Mouse (Mus musculus) cerebellum, adult 2 months (tissue): ENCODE measurements around the gene Plekha8. TPM values are rescaled to one million over a fixed set of nuclear protein-coding genes. Genes with fewer than 3 reads are reported as not detected.

Source experiments
- DNase-seq, 2 experiments: peaks; one replicate each; pipeline ENCODE4 v3.0.0; 2021
- H3K27ac ChIP-seq: fragments of 200-500 bp; 2 replicates; pipeline ENCODE4 v1.5.1; 2012; ENCODE audit warnings: low read length, control low read depth, inconsistent platforms; ENCODE audit not compliant: insufficient read depth
- H3K27me3 ChIP-seq: fragments of 200-500 bp; 2 replicates; pipeline ENCODE4 v1.6.1; 2012; ENCODE audit warnings: inconsistent platforms, mild to moderate bottlenecking, low read length, moderate library complexity; ENCODE audit not compliant: control insufficient read depth, insufficient read depth
- H3K4me1 ChIP-seq: fragments of 200-500 bp; 2 replicates; pipeline ENCODE4 v1.6.1; 2011; ENCODE audit warnings: low read length; ENCODE audit not compliant: control insufficient read depth, insufficient read depth
- H3K4me3 ChIP-seq: fragments of 200-500 bp; replicated peaks from 2 replicates; pipeline ENCODE3; 2011; ENCODE audit warnings: mild to moderate bottlenecking, low read depth, low read length, control low read depth; ENCODE audit not compliant: insufficient read depth
- CTCF ChIP-seq: fragments of 200-500 bp; IDR thresholded peaks from 2 replicates; pipeline ENCODE4 v1.5.1; 2011; ENCODE audit warnings: low read depth, mild to moderate bottlenecking, control low read depth, low read length, moderate library complexity, borderline replicate concordance; ENCODE audit not compliant: insufficient read depth
- POLR2A ChIP-seq: fragments of 200-500 bp; IDR thresholded peaks from 2 replicates; pipeline ENCODE4 v1.6.1; 2011; ENCODE audit warnings: low read length, control low read depth, borderline replicate concordance; ENCODE audit not compliant: insufficient read depth
- WGBS: fragments of 180-500 bp; shearing (Covaris S2); methylation state at CpG from one replicate; pipeline ENCODE4 v1.1.7; 2018; 5-methylcytosine and 5-hydroxymethylcytosine counted together
- polyA plus RNA-seq: library from polyadenylated mRNA; depleted of rRNA; stranded (reverse); fragments of >200 nt; gene quantifications from 2 replicates; pipeline ENCODE4 v1.2.3, GENCODE M21; 2012; rRNA removed

Gene Plekha8
- polyA plus RNA-seq, 1 experiment: 12.1 TPM

DNA sequence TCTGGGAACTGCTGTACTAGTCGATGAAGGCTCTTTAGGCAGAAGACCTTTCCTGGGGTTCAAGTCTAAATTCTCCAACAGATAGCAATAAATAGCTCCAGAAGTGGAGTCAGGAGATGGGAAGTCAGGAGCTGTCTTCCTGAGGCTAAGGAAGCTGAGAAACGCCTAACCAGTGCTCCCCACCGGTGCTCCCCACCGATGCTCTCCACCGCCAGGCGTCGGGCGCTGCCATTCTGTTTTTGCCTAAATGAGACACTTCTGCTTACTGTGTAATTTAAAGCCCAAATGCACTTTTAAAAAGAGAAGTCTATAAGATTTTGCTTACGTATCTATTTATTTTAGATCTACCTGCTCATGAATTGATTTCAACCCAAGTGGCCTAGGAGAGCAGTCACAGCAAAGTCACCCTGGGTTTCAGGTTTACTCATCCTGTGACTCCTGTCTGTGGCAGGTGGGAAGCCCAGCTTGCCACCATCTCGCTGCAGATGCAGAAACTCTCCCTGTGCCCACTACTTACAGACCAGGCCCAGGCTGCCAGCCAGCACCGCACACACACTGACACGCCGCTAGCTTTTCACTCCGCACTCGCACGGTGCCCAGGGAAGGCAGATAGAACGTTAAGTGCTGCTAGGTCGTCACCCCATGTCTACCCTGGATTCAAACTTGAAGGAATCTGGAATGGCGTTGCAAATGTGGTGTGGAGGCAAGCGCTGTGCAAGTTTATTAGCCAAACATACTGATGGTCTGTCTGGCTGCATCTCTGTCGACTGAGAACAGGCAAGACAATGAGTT lies 92.2 kb downstream of the Plekha8 start:
- H3K4me1 ChIP-seq: peaks cover 14% of the 10 kb centered on the region
- no peak overlapping the region for H3K27ac ChIP-seq
- H3K4me3 ChIP-seq: no peak overlapping the region
- H3K27me3 ChIP-seq: no peaks in the 10 kb centered on the region
- no peak for DNase-seq
- TF ChIP-seq CTCF (no peak), POLR2A (no peak)
- WGBS: 80% methylated on average over 21 of the region's 21 CpGs

DNA sequence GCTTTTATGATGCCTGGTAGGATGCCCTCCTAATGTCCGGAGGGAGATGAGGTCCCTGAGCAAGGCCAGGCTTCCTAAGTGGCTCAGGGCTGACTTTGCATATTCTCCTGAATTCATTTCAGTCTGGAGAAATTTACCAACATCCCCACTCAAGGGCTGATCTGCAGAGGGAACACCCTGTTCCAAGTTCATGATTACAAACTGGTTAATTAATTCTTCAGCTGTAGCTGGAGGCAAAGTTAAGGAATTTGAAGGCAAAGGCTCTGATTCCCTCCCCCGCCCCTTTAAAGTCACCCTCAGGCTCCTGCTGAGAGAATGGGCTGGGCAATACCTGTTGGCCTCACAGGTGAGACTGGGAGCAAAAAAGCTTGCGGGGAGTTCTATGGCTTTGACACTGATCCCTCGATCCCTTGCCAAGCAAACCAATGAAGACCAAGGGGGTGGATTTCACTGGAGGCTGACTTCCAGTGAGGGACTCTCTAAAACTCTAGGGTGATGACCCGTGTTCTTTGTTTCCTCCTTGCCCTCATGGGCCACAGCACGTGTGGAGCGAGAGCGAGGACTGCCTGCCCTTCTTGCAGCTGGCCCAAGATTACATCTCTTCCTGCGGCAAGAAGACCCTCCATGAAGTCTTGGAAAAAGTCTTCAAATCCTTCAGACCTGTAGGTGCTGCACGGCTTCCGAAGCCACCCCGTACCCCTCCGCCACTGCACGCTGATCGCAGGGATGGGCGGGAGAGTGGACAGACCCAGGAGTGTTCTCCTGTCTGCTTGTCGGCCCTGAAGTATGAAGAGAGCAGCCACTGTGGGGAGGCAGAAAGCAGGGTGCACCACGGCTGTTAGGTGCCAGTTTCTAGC lies 93.8 kb downstream of the Plekha8 start:
- Histone ChIP-seq H3K27ac (no peak overlapping the region), H3K27me3 (no peaks in the 10 kb centered on the region), H3K4me1 (peaks cover 9% of the 10 kb centered on the region), H3K4me3 (no peak overlapping the region)
- TF ChIP-seq POLR2A (no peak), CTCF (no peak)
- 87% methylated on average over 18 of the region's 18 CpGs for WGBS
- no peak for DNase-seq

DNA sequence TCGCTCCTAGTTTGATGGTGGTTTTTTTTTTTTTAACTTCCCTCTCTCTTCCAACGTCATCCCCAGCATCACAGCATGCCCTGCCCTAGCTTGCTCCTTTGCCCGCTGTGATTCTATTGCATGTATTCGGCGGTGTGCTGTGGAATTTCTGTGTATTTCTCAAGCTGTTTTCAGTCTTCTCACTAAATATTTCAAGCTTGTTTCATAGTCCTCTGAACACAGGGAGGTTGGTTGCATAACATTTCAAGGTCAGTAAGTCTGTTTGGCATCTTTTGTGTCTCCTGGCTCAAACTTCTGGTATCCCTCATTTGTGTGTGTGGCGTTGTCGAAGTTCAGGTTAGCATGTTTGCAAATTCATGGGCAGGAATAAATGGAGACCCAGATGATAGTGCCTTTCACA lies 94.8 kb downstream of the Plekha8 start:
- H3K4me1 ChIP-seq: peaks cover 9% of the 10 kb centered on the region
- no peaks in the 10 kb centered on the region for H3K27me3 ChIP-seq
- TF ChIP-seq POLR2A (no peak), CTCF (no peak)
- DNase-seq: no peak
- 82% methylated on average over 7 of the region's 7 CpGs for WGBS
- H3K27ac ChIP-seq: no peak overlapping the region
- no peak overlapping the region for H3K4me3 ChIP-seq

DNA sequence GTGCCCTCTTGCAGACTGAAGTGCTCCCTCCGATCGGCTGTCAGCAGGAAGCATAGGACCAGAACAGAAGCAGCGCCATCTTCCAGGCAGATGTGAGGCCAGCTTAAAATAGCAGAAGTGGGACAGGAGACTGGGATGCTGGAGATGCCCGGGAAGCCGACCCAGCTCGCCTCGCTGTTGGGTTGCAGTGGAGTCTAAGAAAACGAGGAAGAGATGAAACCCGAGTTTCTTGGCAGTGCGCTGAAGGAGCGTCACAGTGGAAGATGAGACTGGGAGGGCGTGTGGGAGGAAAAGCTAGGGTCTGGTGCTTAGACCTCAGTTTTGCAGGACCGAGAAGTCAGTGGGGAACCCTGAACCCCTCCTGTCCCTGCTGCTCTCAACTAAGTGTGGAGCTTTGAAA lies 95.9 kb downstream of the Plekha8 start:
- WGBS: 90% methylated on average over 13 of the region's 13 CpGs
- peaks cover 9% of the 10 kb centered on the region for H3K4me1 ChIP-seq
- DNase-seq: no peak
- H3K27me3 ChIP-seq: no peaks in the 10 kb centered on the region
- TF ChIP-seq CTCF (no peak), POLR2A (no peak)
- H3K27ac ChIP-seq: no peak overlapping the region
- H3K4me3 ChIP-seq: no peak overlapping the region

DNA sequence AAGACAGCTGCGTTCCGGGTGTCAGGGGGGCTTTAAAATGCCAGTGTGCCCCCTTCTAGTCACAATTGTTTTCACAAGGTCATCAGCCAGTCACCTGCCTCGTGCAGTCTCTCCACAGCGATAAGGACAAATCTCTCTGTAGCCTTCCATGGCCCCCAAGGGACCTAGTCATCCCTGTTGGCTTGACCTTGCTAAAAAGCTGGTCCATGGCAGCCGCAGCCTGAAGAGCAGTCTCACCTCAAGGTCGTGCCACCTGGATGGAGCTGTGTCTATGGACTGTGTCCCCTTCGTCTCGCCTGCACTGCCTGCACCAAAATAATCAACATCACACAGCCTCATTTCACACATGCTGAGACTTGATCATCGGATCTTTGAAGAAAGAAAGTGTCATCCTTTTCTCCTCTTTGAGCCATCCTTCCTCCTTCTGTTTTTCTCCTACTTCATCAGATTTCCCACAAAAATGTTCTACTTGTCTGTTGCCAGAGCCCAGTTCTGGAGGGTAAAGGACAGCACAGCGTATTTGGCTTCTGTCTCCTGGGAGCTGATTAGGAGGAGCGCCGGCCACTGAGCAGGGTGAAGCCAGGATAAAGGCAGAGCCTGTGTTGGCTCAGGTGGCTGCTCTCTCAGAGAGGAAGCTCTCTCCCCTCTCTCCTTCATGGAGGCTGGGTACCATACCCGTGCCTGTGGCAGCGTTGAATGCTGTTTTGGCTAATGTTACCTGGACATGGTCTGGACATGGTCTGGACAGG lies 96.6 kb downstream of the Plekha8 start:
- DNase-seq: no peak
- TF ChIP-seq CTCF (no peak), POLR2A (no peak)
- peaks cover 9% of the 10 kb centered on the region for H3K4me1 ChIP-seq

DNA sequence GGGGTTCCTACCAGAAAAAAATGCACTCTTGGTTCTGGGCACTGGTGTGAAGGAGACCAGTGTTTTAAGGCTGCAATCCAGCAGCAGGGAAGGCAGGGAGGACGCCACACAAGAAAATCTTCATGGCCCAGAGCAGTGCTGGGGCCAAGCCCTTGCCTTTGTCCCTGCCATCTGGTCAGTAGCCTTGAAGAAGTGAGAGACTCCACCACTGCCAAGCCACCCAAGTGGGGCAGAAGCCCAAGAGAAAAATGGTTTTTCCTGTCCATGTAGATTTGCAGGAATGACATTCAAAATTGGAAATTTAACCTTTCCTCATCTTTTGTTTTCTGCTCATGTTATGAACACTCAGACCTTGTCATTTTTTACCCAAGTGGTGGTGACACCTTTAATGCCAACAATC lies 97.3 kb downstream of the Plekha8 start:
- peaks cover 9% of the 10 kb centered on the region for H3K4me1 ChIP-seq
- no peak for TF ChIP-seq POLR2A
- no peak for TF ChIP-seq CTCF
- DNase-seq: no peak
- H3K27ac ChIP-seq: no peak overlapping the region
- WGBS: 39% methylated on average over 1 of the region's 1 CpGs
- no peaks in the 10 kb centered on the region for H3K27me3 ChIP-seq
- H3K4me3 ChIP-seq: no peak overlapping the region

More for the DNA sequence above, 96.6 kb downstream of the Plekha8 start:
- Histone ChIP-seq H3K4me3 (no peak overlapping the region), H3K27ac (no peak overlapping the region), H3K27me3 (no peaks in the 10 kb centered on the region)
- WGBS: 63% methylated on average over 14 of the region's 14 CpGs

DNA sequence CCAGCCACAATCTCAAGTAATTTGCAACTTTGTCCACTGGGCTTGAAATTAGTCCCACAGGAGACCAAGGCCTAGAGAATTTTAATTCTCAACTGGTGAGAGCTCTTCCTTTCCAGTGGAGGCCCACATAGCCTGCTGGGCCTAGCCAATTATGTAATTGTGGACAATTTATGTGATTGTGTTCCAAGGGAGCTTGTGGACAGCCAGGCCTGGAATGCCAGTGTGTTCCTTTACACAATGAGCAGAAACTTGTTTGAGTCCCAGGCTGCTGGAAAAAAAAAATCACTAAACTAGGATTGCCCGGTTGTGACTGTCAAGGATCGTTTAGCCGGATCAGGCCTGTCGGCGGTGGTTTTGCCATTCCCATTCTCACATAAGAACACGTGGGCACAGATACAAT lies 98.4 kb downstream of the Plekha8 start:
- WGBS: 90% methylated on average over 6 of the region's 6 CpGs
- no peak overlapping the region for H3K4me3 ChIP-seq
- H3K27me3 ChIP-seq: no peaks in the 10 kb centered on the region
- no peak overlapping the region for H3K27ac ChIP-seq
- no peak for DNase-seq
- peaks cover 9% of the 10 kb centered on the region for H3K4me1 ChIP-seq
- TF ChIP-seq POLR2A: no peak
- no peak for TF ChIP-seq CTCF

Other genes starting within 250 kb of the Plekha8 start
- gene Wipf3, start 165.5 kb upstream of the Plekha8 start, polyA plus RNA-seq: 19.7 and 21.6 TPM in 2 replicates
- gene Scrn1, start 28.6 kb upstream of the Plekha8 start, polyA plus RNA-seq: 132 and 145 TPM in 2 replicates
- gene Fkbp14, start 2.2 kb downstream of the Plekha8 start, polyA plus RNA-seq: 14.8 and 15.7 TPM in 2 replicates
- gene Mturn, start 86.5 kb downstream of the Plekha8 start, polyA plus RNA-seq: 39.8 and 41.2 TPM in 2 replicates
- 7.9 and 8.3 TPM in 2 replicates for gene Znrf2, start 221.8 kb downstream of the Plekha8 start, polyA plus RNA-seq